Mouse (Mus musculus) CD4-positive, CD25-positive, alpha-beta regulatory T cell, adult 4 months (primary cell): ENCODE data around the gene Brpf3. TPM values are rescaled to one million over a fixed set of nuclear protein-coding genes. Genes with fewer than 3 reads are reported as not detected.
A peak's percentile ranks its signal among the peaks of the same experiment; 100 is the strongest.
"Not testable (repeated sequence)": the region's sequence is repeated elsewhere in the genome, so short reads cannot be mapped to it uniquely, and the experiment has no call there.

Experiments
- ATAC-seq: one replicate; pipeline ENCODE4 v1.8.0; 2017
- polyA plus RNA-seq, 2 experiments: library from polyadenylated mRNA; unstranded; fragments of 100-300 nt; shearing (Covaris generic); gene quantifications; one replicate each; pipeline ENCODE4 v1.2.1; 2017

The Brpf3 gene
- polyA plus RNA-seq, 2 experiments from 2014 or later: 1.1 to 2.2 TPM

- ATAC-seq: peak; percentile 3
These were observed 1.4 kb upstream of the Brpf3 start for GRCm38 (mm10) chr17:28799291-28800160.

GRCm38 (mm10) chr17:28800281-28800670, 614 bp upstream of the Brpf3 start:
- no peak for ATAC-seq

DNA sequence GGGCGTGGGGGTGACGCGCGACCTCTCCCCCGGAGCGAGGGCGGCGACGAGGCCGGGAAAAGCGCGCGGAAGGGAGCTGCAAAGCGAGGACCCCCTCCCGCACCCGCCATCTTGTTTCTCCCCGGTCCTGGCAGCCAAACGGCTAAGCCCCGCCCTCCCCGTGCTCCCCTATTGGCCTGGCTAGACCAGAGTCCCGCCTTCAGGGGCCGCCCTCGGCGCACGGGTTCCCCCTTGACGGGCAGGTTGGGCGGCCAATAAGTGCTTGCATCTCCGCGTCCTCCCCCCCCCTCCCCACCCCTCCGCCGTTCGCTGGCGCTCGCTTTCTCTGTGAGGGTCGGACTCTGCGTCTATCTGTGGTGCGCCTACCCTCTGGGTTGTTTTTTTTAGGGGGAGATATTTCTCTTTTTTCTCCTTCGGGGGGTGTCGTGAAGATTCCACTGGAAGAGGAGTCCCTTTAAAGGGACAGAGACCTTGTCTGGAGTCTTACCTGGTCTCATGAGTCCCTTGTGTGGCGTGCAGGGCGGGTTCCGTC, 650 bp downstream of the Brpf3 start:
- peak; percentile 96 for ATAC-seq

GRCm38 (mm10) chr17:28802006-28802481, 1.2 kb downstream of the Brpf3 start:
- no peak for ATAC-seq

GRCm38 (mm10) chr17:28803316-28803715, 2.4 kb downstream of the Brpf3 start:
- ATAC-seq: no peak

DNA sequence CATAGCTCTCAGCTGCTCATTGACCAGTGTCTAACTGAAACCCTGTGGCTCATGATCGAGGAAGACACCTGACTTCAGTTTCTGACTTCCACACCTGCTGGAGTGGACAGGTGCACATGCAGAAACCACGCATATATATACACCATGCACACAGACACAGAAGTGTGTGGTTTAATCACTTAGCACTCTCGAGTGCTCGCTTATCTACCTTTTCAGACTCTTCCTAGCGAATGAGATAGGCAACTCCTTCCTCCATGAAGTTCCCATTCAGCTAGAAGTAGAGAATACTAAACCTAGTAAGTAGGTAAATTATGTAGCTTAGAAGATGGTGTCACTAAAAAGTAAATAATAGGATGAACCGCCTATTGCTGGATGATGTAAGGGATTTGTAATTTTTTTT, 4.1 kb downstream of the Brpf3 start:
- no peak for ATAC-seq

- no peak for ATAC-seq
These were observed 5.9 kb downstream of the Brpf3 start for GRCm38 (mm10) chr17:28806770-28807169.

DNA sequence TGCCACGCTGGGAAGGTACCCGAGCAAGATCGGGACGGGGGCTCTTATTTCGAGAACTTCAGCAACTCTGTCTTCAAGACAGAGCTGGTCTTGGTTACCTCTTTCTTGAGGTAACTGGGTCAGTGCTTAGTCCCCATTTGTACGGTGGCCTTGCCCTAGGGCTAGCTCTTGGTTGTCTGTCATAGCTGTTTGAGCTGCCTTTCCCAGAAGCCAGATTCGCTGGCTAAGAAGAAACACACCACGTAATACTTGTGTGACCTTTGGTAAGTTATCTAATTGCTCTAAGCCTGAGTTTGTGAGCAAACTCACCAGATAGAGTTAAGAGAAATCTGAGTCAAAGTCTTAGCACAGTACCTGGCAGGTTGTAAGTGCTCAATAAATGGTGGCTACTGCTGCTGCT, 7.8 kb downstream of the Brpf3 start:
- no peak for ATAC-seq

DNA sequence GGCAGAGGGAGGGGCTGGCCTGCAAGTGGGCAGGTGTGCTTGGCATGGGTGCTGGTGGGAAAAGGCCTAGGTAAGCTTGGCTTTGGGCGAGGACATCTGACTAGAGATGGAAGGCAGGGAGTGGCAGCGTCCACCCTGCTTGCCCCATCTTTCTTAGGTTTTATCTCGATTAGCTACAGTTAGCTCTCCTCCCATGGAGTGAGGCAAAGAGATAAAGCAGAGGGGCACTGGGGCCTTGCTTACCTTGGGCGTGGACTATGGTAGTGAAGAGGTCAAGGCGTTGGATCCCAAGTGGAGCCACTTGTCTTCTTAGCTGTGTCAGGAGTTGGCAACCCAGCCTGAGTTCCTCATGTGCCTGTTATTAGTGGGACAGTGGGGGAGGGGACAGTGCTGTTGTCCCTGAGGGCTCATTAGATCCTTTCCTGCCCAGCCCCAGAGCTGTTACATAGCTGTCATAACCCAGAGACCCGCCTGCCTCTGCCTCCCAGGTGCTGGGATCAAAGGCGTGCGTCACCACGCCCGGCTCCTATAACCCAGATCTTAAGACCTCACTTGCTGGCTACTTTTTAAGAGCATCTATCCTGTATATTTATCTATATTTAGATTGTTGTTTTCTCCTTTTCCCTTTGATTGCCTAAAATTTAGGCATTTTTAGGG, 8.4 kb downstream of the Brpf3 start:
- no peak for ATAC-seq

GRCm38 (mm10) chr17:28812345-28812744, 11.5 kb downstream of the Brpf3 start:
- ATAC-seq: no peak

DNA sequence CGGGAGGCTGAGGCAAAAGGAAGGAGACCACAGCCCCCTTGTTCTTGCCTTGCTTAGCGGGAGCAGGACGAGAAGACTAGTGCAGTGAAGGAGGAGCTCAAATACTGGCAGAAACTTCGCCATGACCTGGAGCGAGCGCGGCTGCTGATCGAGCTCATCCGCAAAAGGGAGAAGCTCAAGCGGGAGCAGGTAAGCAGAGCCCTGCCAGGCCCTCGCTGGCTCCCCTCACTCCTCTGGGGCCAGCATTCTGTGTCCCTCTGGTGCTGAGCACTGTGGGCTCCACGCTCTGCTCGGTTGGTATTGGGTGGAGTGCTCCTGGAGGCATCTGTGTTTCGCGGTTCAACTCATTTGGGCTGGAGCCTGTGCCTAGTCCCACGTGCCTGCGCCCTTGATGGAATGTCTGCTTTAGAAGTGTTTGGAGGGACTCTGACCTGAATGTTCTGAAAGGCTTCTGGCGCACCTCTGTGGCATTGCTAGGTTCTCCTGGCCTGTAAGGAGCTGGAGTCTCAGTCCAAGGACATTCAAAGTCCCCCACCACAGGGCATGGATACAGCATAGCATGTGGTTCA, 13.7 kb downstream of the Brpf3 start:
- ATAC-seq: no peak

DNA sequence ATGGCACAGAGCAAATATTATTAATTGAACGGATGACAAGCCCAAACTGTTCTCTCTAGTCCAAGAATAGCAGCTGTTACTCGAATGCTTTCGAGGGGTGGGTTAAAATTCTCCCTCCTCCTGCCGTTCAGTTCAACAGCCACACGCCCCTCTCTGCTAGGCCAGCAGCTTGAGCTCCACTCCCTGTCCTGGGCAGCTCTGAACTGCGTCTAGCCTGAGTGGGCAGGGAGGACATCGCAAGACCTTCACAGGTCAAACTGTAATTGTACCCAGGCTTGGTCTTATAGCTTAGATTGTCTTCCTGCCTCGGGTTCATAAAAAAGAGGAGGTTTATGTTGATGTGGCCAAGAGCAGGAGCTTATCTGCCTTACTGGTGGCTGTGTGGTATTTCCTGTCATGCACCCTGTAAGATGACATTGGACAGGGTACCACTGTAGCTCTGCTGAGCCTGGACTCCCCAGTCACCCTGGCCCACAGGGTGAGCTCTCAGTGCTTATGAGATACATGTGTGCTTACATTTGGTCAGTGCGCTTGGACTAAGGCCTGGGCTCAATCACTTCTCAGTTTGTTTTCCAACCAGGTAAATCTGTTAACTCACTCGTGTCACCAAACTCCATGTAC, 14.6 kb downstream of the Brpf3 start:
- no peak for ATAC-seq

- not testable (repeated sequence) for ATAC-seq
These were observed 15.4 kb downstream of the Brpf3 start for GRCm38 (mm10) chr17:28816326-28816725.

DNA sequence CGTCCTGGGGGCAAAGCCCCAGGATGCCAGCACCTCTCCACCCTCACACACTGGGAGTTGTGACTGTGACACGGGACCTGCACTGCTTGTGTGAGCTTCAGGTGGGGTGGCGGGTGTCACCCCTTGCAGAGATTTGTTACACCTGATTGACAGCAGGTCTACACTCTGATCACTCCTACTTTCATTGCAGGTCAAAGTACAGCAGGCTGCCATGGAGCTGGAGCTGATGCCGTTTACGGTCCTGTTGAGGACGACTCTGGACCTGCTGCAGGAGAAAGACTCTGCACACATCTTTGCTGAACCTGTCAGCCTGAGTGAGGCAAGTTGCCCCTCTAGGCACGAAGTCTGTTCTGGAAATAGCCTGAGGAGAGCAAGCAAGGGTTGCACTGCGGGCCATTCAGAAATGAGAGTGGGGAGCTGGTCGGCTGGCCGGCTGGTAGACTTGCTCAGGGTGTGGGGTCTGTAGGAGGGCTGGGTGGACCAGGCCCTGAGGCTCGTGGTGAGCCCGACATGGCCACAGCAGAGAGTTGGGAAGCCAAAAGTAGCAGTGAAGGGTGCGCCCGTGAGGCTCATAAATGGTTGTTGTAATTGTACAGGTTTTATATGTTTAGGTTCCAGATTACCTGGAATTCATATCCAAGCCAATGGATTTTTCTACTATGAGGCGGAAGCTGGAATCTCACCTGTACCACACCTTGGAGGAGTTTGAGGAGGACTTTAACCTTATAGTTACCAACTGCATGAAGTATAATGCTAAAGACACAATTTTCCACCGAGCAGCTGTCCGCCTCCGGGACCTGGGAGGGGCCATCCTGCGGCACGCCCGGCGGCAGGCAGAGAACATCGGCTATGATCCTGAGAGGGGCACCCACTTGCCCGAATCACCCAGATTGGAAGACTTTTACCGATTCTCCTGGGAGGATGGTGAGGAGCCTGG, 16.3 kb downstream of the Brpf3 start:
- no peak for ATAC-seq

DNA sequence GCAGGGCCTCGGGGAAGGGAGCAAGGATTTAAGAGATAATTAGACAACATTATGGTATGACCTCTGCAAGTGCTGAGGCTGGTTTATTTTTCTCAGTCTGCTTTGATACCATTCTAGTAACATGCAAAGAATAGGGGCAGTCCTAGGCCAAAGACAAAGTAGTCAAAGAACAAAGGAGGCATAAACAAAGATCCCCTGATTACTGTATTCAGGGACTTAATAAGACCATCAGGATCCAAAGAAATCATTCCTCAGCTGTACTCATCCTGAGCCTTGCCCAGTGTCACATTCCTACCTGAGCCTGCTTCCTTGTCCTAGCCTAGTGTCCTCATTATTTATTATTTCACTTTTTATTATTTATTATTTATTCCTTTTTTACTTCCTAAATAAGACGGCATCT, 19.3 kb downstream of the Brpf3 start:
- no peak for ATAC-seq

DNA sequence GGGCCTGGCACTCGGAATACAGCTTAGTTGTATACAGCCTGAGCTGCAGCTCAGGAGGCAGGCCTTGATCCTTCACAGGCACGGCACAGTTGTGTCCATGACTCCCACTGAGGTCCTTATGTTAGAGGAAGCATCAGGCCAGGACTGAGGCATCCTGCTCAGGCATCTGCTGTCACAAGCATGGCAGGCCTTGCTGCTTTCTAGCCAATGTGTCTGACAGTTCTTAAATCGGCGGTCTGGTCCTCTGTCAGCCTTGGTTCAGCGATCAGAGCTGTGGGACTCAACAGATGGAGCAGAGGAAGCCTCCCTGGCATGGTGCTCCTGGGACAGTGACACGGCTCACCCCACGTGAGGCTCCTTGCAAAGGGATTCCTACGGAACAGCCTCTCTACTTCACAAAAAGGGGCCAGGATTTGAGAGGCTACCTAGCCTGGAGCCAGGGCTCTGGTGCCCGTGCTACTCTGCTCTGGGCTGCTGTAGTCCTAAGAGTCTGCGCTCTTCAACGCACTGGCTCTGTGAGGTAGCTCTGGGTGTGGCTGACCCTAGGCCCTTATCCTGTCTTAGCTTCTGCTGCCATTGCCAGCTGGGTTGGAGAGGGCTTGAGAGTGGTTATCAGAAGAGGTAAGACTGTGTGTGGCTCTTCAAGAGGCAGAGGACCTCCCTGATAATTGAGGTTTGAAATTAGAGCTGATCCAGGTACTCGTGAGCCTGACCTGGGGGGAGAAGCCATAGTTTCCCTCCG, 22.3 kb downstream of the Brpf3 start:
- ATAC-seq: no peak

- ATAC-seq: no peak
These were observed 22.9 kb downstream of the Brpf3 start for GRCm38 (mm10) chr17:28823749-28824148.

- ATAC-seq: no peak
These were observed 24.0 kb downstream of the Brpf3 start for GRCm38 (mm10) chr17:28824896-28825295.

DNA sequence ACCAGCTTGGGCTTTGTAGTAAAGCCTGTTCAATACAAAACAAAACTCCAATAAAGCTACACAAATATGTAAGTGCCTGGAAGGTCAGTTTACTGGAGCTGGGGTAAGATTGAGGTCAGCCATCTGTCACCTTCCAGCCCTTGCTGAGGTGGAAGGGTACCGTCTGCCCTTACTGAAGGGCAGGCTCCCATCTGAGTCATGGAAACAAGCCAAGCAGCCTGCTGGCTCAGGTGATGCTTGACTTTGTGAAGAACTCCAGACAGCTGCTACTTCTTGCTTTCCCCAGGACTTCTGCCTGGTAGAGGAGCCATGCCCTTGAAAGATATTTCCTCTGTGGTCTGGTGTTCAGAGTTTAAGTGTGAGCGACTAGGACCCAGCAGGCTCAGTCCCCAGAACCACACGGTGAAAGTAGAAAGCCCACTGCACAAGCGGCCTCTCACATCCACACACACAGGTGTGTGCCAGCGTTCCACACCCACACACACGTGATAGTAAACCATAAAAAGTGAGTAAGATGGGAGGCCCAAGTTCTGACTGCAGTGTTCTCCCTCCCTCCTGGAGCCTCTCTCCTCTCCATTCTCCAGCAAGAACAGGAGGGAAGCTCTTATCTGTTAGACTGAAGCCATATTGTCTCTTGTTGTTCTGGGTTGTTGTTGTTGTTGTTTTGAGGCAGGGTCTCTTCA, 24.6 kb downstream of the Brpf3 start:
- ATAC-seq: no peak

DNA sequence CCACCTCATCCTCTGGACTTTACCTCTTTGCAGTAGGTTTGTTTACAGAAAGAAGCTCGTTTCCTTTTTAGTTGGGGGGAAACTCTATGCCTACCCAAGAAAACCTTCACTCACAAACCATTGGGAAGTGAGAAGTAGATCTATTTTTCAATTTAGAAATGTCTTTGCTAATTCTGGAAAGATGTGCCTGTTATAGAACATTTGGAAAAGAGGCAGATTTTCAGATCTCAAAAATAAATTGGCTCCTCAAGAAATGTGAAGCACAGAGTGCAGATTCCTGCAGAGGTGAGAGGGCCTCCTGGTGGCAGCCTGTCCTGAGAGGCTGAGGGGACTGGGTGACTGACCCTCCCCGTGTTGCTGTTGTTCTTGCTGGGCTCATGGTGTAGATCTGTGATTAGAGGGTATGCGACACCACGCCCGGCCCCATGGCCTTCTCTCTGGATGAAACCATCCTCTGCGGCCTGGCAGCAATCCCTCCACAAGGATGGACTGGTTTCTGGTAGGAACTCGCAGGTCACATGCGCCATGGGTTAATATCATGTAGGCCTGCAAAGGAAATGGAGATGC, 26.9 kb downstream of the Brpf3 start:
- no peak for ATAC-seq
